Mouse (Mus musculus) heart, adult 2 months (tissue): Measurements from ENCODE around the gene Rev1.

Experiments used
- CTCF ChIP-seq: fragments of 200-600 bp; IDR thresholded peaks from 2 replicates; pipeline ENCODE4 v1.8.1; 2022; ENCODE audit warnings: antibody characterized with exemption, mild to moderate bottlenecking, moderate library complexity
- EP300 ChIP-seq: fragments of 200-500 bp; IDR thresholded peaks from 2 replicates; pipeline ENCODE4 v1.6.1; 2011; ENCODE audit warnings: low read depth, low read length, control low read depth; ENCODE audit not compliant: insufficient read depth
- POLR2A ChIP-seq: fragments of 200-500 bp; IDR thresholded peaks from 2 replicates; pipeline ENCODE4 v1.6.1; 2011; ENCODE audit warnings: mild to moderate bottlenecking, low read depth, low read length, control low read depth; ENCODE audit not compliant: insufficient read depth

- TF ChIP-seq EP300 (no peak), POLR2A (no peak), CTCF (no peak)
Measured at GRCm38 (mm10) chr1:38109786-38110185, 19.8 kb downstream of the Rev1 start.
